ENCODE assay signal across 16 mouse cellular contexts in genomic region chr7:136395838-136396237, GRCm38 (mm10).
DNase-seq lines count a peak whose midpoint lies in the region; ATAC-seq lines count a peak whose summit lies in the region.
"Had no signal": no experiment of that assay in that cellular context is flagged by ENCODE, and none has a peak within 500 bp of the region (broad histone marks: within the 10 kb centered on the region; RNA-seq: fewer than 3 reads in every experiment).

No protein-coding gene starts in this region.

- H3K4me3 ChIP-seq in embryonic facial prominence, embryonic 14.5 days (ENCODE audit: low read depth, low read length): no peak overlapping the region
- H3K4me3 ChIP-seq in embryonic facial prominence, embryonic 10.5 days: no peak overlapping the region
- no peak overlapping the region for H3K4me3 ChIP-seq in hindbrain, embryonic 15.5 days
- H3K4me3 ChIP-seq in hindbrain, embryonic 13.5 days: no peak overlapping the region
- H3K4me3 ChIP-seq: limb, embryonic 12.5 days; myocyte had no signal

- WGBS in embryonic facial prominence, embryonic 14.5 days: 47% methylated on average over 2 of the region's 2 CpGs
- WGBS in embryonic facial prominence, embryonic 10.5 days: 70% methylated on average over 2 of the region's 2 CpGs
- 53% methylated on average over 2 of the region's 2 CpGs for WGBS in hindbrain, embryonic 15.5 days
- 64% methylated on average over 2 of the region's 2 CpGs for WGBS in hindbrain, embryonic 13.5 days

- H3K27ac ChIP-seq in embryonic facial prominence, embryonic 14.5 days (replicated peaks; ENCODE audit: low read depth, low read length): no peak overlapping the region
- H3K27ac ChIP-seq in embryonic facial prominence, embryonic 10.5 days (replicated peaks): no peak overlapping the region
- H3K27ac ChIP-seq in hindbrain, embryonic 15.5 days (replicated peaks): no peak overlapping the region
- no peak overlapping the region for H3K27ac ChIP-seq in hindbrain, embryonic 13.5 days
- H3K27ac ChIP-seq: limb, embryonic 12.5 days had no signal

- H3K9me3 ChIP-seq in embryonic facial prominence, embryonic 14.5 days (ENCODE audit: control insufficient read depth, low read length): no peaks in the 10 kb centered on the region
- H3K9me3 ChIP-seq in embryonic facial prominence, embryonic 10.5 days: no peaks in the 10 kb centered on the region
- H3K9me3 ChIP-seq in hindbrain, embryonic 15.5 days: no peaks in the 10 kb centered on the region
- H3K9me3 ChIP-seq in hindbrain, embryonic 13.5 days: no peaks in the 10 kb centered on the region
- H3K9me3 ChIP-seq: limb, embryonic 12.5 days had no signal

- H3K27me3 ChIP-seq in embryonic facial prominence, embryonic 14.5 days (replicated peaks; ENCODE audit: control insufficient read depth, insufficient read depth, low read length): no peaks in the 10 kb centered on the region
- no peaks in the 10 kb centered on the region for H3K27me3 ChIP-seq in embryonic facial prominence, embryonic 10.5 days (replicated peaks; ENCODE audit: low read depth, poor library complexity, severe bottlenecking)
- no peaks in the 10 kb centered on the region for H3K27me3 ChIP-seq in hindbrain, embryonic 15.5 days
- H3K27me3 ChIP-seq in hindbrain, embryonic 13.5 days: no peaks in the 10 kb centered on the region
- H3K27me3 ChIP-seq: limb, embryonic 12.5 days had no signal

- no peak for ATAC-seq in embryonic facial prominence, embryonic 14.5 days (ENCODE audit: low read depth)
- ATAC-seq in hindbrain, embryonic 15.5 days (ENCODE audit: low FRiP score, low read depth): peak; percentile 56; the same call in 1 of the 2 replicates
- ATAC-seq in hindbrain, embryonic 13.5 days (ENCODE audit: low FRiP score): no peak

- peak; percentile 59 for DNase-seq in embryonic facial prominence, embryonic 14.5 days (ENCODE audit: low spot score)
- no peak for DNase-seq in embryonic facial prominence, embryonic 10.5 days (ENCODE audit: low spot score)
- peak; percentile 58 for DNase-seq in left cerebral cortex, postnatal 4 days
- no peak for DNase-seq in left cerebral cortex, adult 9 months (ENCODE audit: low spot score in 2 of 2)
- DNase-seq in brain, adult 2 months (ENCODE audit: low read depth, low spot score): peak; percentile 27
- no peak for DNase-seq in embryo, embryonic 10.5 days (ENCODE audit: low spot score)
- DNase-seq: adrenal gland, adult 2 months; B cell, adult 2 months; heart, postnatal 4 days; kidney, adult 18-20 months; right cerebral cortex, postnatal 14 days; thymus, adult 18-20 months had no signal

- 0 out of 2 replicates have a peak, but pooled peaks cover 3% of the 10 kb centered on the region for H3K4me1 ChIP-seq in embryonic facial prominence, embryonic 14.5 days (ENCODE audit: control insufficient read depth, insufficient read depth, low read length)
- peaks cover 3% of the 10 kb centered on the region; the same call in 1 of the 2 replicates for H3K4me1 ChIP-seq in embryonic facial prominence, embryonic 10.5 days
- 0 out of 2 replicates have a peak, but pooled peaks cover 6% of the 10 kb centered on the region for H3K4me1 ChIP-seq in hindbrain, embryonic 15.5 days (replicated peaks)
- 0 out of 2 replicates have a peak, but pooled peaks cover 4% of the 10 kb centered on the region for H3K4me1 ChIP-seq in hindbrain, embryonic 13.5 days (replicated peaks)

- no peak overlapping the region for H3K9ac ChIP-seq in embryonic facial prominence, embryonic 14.5 days (ENCODE audit: low read depth, low read length)
- no peak overlapping the region for H3K9ac ChIP-seq in hindbrain, embryonic 15.5 days
- no peak overlapping the region for H3K9ac ChIP-seq in hindbrain, embryonic 13.5 days
- H3K9ac ChIP-seq: limb, embryonic 12.5 days had no signal

- intact Hi-C loops in left cerebral cortex, postnatal 4 days (cut with DNase I): no loop called here

- no peak overlapping the region for H3K4me2 ChIP-seq in embryonic facial prominence, embryonic 14.5 days (ENCODE audit: low read depth, low read length)
- H3K4me2 ChIP-seq in hindbrain, embryonic 15.5 days: no peak overlapping the region
- no peak overlapping the region for H3K4me2 ChIP-seq in hindbrain, embryonic 13.5 days
- H3K4me2 ChIP-seq: limb, embryonic 12.5 days had no signal

- H3K36me3 ChIP-seq in embryonic facial prominence, embryonic 14.5 days (ENCODE audit: control insufficient read depth, insufficient read depth, low read length): no peaks in the 10 kb centered on the region
- no peaks in the 10 kb centered on the region for H3K36me3 ChIP-seq in embryonic facial prominence, embryonic 10.5 days (replicated peaks)
- H3K36me3 ChIP-seq in hindbrain, embryonic 15.5 days: no peaks in the 10 kb centered on the region
- H3K36me3 ChIP-seq in hindbrain, embryonic 13.5 days: no peaks in the 10 kb centered on the region
- H3K36me3 ChIP-seq: limb, embryonic 12.5 days had no signal

Comparison
In these comparisons a context has a peak if more than half of its experiments do, and no peak if none do; other contexts are left out.
1. DNase-seq: peak in embryonic facial prominence, embryonic 14.5 days (single experiment), left cerebral cortex, postnatal 4 days (single experiment) and brain, adult 2 months (single experiment); none in embryonic facial prominence, embryonic 10.5 days (single experiment), left cerebral cortex, adult 9 months (0 of 2) and embryo, embryonic 10.5 days (single experiment).